Mouse (Mus musculus) v-Abl transformed pro-B cells (cell line): Measurements from ENCODE around the gene Tmem231.
"Not testable (repeated sequence)": the region's sequence is repeated elsewhere in the genome, so short reads cannot be mapped to it uniquely, and the experiment has no call there.

Experiments
- in situ Hi-C, 2 experiments: fragments of 400-800 bp; cut with MboI; formaldehyde crosslinking; loops; one replicate each; pipeline ENCODE4 v1.15.1; 2025; ENCODE audit not compliant: unreplicated experiment in 2 of 2

Tmem231 gene

DNA sequence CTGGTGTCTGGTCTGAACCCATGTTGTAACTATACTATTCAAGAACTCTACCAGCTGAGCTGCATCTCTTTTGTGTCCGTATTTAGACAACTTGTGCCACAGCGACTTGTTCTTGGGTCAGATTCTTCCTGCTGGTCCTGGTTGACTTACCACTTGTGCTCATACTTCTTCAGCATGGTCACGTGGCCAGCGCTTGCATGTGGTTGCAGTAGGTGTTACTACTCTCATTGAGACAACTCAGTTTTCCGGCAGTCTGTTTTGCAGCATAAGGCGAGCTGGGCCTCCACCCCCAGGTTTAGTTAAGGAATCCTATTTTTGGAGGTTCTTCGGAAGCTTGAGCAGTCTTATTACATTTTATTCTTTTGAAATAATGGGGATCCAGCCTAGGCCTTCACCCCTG lies 17.6 kb upstream of the Tmem231 start:
- in situ Hi-C loops, result no loop called here

DNA sequence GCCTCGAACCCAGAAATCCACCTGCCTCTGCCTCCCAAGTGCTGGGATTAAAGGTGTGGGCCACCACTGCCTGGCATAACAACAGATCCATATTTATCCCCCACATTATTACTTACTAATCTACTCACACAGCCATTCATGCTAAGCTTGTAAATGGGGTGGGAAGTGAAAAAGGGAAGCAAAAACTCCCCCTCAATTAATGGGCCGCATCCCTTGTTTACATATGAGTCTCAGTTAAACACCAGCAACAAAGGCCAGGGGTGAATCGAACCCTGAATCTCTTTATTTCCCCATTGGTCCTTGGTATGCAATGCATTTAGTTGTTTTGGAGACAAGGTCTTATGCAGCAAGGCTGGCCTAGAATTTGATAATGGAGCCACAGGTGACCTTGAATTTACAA lies 17.2 kb upstream of the Tmem231 start:
- in situ Hi-C loops, result no loop called here

DNA sequence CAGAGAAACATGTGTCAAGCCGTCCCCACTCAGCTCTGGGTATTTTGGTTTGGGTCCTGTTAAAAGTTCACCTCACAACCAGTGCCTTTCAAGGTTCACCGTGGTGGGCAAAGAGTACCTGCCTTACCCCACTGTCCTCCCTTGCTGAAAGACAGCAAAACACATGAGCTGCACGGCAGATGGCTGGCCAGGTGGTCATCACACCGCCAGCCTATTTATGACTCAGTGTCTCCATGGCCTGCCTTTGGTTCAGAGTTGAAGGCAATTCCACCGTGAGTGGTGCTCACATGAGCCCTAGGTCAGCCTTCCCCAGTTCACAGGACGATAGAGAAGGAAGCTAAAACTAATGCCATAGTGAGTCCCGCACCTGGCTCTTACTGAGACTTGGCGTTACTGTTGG lies 14.3 kb upstream of the Tmem231 start:
- in situ Hi-C loops, result no loop called here

DNA sequence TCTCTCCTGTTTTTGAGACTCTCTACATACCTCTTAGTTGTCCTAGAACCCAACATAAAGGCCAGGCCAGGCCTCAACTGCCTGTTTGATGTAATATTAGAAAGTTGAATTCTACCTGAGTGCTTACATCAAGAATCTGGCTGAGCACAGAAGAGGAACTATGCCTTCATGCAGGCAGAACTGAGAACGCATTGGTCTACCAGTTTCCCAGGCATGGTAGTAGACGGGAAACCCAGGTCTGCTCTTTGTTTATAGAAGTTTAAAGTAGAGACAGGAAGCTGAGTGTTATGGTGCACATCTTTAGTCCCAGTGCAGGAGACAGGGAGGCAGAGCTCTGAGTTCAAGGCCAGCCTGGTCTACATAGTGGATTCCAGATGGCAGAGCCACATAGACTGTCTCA lies 13.5 kb upstream of the Tmem231 start:
- in situ Hi-C loops, result no loop called here

DNA sequence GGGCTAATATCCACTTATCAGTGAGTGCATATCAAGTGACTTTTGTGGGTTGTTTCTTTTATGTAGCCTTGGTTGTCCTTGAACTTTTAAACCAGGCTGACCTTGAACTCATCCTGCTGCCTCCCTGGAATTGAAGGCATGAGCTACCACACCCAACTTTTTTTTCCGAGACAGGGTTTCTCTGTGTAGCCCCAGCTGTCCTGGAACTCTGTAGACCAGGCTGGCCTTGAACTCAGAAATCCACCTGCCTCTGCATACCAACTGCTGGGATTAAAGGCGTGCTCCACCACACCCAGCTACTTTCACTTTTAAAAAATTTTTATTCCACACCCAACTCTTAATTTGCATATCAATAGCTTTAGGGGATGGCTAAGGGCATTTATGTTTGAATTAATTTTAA lies 9.9 kb upstream of the Tmem231 start:
- in situ Hi-C loops, result loop anchor here in 1 of 2 experiments (5.0 kb wide), 1 partner anchor 49 kb away; the partner anchor contains the start of gene Adat1

DNA sequence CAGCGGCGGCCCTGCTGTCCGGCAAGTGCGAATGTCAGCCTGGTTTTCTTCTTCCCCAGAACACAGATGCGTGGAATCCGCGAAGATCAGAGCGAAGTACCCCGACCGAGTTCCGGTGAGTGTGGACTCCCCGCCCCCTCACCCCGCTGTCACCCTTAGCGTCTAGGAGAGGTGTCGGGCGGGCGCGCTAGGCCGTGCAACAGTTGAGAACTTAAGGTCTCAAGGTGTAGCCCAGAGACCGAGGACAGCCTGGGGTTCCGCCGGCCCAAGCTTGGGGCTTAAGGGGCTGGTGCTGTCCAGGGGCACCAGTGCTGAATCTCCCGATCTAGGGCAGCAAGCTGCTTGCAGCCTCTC lies 7.4 kb upstream of the Tmem231 start:
- in situ Hi-C loops, result loop anchor here in 1 of 2 experiments (5.0 kb wide), 1 partner anchor 51 kb away; the partner anchor contains the start of gene Adat1

DNA sequence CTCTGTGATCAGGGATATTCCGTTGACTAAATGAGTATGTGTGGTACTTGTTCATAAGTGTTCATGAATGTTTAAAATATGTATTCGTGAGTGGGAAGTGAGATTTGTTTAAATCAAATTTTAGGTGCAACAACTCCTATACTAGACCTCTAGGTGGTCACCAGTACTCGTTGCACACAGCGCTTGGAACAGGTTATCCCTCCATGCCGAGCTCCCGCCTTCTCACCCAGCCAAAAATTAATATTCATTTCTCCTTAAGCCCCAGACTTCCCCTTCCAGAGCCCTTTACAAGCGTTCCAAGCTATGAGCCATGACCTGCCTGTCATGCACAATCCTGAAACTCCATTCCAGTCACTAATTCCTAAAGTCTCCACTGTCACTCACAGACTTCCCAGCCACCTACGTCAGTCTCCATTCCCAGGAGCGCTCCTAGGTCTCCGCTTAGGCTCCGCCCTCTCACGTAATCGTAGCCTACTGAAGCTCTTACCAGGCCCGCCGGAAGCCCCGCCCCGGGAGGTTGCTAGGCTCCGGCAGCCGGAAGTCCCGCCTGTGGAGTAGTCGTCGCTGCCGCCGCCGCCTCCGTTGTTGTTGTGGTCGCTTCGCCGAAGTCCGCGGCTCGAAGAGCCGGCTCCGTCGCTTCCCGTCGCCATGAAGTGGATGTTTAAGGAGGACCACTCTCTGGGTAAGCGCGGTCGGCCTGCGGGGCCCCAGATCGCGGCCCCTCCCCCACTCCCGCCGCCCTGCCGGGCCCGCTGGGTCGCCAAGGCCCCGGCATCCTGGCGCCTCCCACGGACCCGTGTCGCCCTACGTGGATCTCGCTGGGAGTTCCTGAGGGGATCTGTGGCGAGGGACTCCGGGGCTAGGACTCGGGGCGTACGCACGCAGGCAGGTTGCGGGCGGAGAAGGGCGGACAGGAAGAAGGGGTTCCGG lies 6.8 kb upstream of the Tmem231 start, which contains the start of gene Gabarapl2:
Gabarapl2 (plus strand) TSS at position 533 of the 930 bp plus-strand sequence.
- in situ Hi-C loops, result loop anchor here in 1 of 2 experiments (5.0 kb wide), 1 partner anchor 52 kb away; the partner anchor contains the start of gene Adat1

DNA sequence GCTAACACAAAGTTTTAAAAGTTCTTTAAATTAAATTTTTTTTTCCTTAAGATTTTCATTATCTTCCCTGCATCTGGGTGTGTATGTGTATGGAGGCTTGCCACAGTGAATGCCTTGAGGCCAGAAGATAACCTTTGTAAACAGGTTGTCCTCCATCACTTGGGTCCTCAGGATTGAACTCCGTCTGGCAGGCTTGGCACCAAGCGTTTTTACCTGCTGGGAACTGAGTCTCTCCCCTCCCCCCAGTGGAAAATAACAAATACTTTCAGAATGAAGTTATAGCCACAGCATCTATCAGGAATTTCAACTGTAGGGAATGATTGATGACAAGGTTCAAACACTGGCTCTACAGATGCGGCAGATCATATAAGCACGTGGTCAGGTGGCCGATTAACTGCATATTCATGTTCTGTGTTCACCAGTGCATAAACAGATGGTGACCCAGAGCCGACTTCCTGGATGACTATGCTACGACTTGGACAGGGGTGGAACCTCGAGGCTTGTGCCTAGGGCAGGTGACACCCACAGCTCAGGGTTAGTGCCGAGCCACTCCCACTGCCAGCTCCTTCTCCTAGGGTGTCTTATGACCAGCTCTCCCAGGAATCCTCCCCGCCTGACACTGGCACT lies 5.9 kb upstream of the Tmem231 start:
- in situ Hi-C loops, result loop anchor here in 1 of 2 experiments (5.0 kb wide), 1 partner anchor 53 kb away; the partner anchor contains the start of gene Adat1

DNA sequence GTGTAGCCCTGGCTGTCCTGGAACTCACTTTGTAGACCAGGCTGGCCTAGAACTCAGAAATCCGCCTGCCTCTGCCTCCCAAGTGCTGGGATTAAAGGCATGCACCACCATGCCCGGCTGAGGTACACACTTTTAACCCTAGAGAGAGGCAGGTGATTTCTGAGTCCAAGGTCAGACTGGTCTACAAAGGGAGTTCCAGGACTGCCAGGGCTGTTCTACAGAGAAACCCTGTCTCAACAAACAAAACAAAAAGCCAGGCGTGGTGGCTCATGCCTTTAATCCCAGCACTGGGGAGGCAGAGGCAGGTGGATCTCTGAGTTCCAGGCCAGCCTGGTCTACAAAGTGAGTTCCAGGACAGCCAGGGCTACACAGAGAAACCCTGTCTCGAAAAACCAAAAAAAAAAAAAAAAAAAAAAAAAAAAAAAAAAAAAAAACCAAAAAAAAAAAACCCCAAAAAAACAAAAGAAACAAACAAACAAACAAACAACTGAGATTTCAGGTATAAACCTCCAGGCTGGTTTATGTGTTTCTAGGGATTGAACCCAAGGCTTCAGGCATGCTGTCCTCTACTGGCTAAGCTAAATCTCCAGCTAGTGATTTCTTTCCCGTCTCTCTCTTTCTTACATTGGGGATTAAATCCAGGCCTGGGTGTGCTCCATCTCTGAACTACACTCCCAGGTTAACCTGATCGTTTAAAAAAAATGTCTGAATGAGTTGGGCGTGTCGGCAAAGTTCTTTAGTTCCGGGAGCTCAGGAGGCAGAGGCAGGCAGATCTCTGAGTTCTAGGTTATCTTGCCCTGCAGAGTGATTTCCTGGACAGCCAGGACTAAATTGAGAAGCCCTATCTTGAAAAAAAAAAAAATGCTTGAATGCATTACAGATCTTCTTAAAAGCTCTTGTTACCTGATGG lies 4.7 kb upstream of the Tmem231 start:
- in situ Hi-C loops, result not testable (repeated sequence)

DNA sequence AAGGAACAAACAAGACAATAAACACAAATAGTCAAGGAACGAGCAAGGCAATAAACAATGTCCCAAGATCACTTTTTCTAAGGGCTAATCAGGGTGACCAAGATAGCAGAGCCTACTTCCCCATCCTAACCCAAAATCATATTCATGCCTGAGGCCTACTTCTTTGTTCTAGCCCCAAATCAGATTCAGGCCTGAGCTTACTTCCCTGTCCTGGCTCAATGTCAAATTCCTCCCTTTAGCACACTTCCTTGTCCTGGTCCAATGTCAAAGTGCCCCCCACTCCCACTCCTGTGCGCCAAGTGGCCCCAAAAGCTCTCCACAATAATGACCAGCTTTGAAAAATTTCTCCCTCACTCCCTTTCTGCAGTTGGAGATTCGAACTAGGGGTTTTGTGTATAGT lies 3.5 kb upstream of the Tmem231 start:
- in situ Hi-C loops, result no loop called here

DNA sequence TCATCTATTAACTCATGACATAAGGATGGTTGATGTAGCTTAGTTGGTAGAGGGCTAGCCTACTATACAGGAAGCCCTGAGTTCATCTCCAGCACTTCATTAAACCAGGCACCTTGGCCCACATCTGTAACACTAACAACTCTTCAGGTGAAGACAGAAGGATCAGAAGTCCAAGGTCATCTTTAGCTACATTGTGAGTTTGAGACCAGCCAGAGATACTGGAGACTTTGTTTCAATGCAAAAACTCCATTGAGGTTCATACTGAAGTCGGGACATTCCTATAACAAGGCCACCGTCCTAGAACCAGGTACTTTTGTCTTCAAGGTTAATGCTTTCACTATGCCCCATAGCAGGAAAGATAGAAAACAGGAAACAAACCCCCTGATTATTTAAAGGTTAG lies 520 bp upstream of the Tmem231 start:
- in situ Hi-C loops, result no loop called here

DNA sequence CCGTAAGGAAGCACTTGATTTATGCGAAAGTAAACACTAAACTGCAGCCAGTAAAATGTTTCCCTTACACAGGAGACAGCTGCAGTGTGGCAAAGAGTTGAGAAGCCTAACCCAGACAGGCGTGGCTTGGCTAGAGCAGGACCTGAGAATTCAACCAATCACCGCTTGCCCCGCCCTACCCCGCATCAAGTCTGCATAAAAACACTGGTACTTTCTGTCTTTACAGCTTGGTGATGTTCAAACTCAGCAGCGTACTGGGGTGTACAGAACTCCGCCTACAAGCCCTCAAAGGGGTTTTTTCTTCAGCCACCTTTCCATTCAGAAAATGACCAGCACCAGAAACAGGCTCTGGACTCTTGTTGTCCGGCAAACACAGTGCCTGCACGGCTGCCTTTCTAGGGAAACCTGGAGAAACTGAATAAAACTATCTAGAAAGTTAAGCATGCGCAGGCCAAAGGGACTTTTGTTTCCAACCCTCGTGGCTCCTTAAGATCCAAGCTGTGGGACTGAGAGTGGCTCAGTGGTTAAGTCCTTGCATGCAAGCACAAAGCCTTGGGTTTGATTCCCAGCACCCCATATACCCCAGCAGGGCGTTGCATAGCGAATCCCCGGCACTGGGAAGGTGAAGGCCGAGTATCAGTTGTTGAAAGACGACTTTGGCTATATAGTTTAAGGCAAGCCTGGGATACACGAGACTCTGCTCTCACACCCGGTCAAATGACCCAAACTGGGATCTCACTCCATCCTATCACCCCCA lies 923 bp downstream of the Tmem231 start:
- in situ Hi-C loops, result no loop called here

DNA sequence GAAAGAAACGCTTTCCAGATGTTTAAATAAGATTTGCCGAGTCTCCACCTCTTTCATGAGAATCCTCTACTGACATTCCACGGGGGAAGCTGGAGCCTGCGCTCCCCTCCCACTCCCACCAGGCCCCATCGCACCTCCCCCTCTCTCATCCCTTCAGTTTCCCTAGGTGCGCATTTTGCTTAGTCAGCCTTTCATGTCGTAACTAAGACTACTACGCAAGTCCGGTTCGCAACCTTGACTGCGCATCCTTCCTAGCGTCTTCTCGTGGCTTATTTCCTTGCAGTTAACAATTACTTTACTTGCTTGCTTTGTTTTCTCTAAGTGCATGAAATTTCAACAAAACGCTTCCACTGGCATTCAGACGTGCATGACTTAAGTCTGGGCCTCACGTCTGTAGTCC lies 2.0 kb downstream of the Tmem231 start:
- in situ Hi-C loops, result no loop called here

DNA sequence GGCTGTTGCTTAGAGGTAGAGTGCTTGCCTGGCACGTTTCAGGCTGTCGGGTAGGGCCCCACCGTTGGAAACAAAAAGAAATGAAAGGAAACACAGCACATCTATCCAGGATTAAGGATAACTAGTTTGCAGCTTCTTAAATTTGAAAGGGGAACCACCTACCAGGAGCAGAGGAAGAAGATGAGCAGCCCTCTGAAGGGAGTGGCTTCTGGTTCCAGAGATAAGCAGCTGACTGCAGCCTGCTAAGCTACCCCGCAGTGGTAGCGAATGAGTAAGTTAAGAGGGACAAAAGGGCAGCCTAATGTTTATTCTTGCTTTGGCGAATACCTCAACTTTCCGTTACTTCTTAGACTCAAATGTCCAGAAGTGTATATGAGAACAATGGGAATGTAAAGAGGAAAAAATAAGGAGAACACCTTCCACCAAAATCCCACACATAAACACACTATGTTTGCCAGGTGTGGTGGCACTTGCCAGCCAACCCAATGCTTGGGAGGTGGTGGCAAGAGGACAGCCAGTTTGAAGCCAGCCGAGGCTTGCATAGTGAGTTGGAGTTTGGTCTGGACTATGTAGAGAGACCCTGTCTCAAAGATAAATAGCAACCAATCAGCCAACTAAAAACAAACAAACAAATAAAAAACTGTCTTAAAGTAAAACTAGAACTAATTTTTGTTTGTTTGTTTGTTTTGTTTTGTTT lies 3.9 kb downstream of the Tmem231 start:
- in situ Hi-C loops, result no loop called here

DNA sequence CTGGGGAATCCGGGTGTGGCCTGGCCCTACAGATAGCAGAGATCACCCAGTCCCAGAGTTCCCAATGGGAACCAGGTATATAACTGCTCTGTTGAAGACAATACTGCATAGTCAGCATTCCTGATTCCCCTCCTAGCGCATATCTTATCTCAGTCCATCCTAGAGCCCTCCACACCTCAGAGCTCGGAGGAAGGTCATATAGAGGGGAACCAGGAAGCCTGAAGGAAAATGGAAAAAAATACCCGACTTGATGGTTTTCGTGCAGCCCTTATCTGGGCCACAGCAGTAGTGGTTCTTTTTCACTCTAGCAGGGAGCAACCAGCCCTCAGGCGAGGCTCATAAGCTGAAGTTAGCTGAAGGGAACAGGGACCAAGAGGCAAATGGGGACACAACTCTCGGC lies 8.7 kb downstream of the Tmem231 start:
- in situ Hi-C loops, result no loop called here

DNA sequence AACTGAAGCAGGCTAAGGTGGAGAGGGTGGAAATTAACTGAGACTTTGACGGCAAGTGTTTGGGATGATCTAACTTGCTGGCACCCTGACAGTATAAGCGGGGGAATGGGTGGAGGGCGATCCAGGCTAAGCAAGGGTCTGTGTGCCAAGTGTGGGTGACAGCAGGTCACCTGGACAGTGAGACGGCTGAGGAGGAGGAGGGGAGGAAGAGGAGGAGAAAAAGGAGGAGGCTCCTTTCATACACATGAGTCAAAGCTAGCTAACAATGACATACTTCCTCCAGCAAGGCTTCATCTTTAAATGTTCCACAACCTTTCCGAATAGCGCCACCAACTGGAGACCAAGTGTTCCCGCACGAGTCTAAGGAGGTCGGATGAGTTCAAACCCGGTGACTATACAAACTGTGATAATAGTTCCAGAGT lies 10.3 kb downstream of the Tmem231 start:
- in situ Hi-C loops, result no loop called here

DNA sequence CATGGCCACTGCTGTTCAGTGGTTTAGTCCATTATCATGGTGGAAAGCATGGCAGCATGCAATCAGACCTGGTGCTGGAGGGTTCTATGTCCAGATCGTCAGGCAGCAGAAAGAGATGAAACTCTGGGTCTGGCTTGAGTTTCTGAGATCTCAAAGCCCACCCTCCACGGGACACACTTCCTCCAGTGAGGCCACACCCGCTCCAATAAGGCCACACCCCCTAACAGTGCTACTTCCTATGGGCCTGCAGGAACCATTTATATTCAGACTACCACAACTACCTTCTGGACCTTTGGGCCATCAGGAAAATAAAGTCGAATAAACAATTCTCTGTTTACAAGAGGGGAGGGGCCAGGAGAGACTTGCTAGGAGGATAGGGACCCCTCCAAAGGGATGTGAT lies 12.7 kb downstream of the Tmem231 start:
- in situ Hi-C loops, result no loop called here

DNA sequence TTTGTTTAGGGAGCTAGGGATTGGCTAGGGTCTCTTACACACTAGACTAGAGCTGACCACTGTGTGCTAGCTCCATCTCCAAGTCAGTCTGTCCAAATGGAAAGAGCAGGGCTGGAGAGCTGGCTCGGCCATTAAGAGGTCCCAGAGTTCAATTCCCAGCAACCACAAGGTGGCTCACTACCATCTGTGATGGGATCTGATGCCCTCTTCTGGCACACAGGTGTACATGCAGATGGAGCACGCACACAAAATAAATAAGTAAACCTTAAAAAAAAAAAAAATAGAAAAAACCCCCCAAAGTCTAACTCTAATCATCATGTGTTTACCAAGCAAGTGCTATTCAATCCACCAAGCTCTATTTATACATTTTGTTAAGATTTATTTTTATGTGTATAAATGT lies 14.0 kb downstream of the Tmem231 start:
- in situ Hi-C loops, result no loop called here

DNA sequence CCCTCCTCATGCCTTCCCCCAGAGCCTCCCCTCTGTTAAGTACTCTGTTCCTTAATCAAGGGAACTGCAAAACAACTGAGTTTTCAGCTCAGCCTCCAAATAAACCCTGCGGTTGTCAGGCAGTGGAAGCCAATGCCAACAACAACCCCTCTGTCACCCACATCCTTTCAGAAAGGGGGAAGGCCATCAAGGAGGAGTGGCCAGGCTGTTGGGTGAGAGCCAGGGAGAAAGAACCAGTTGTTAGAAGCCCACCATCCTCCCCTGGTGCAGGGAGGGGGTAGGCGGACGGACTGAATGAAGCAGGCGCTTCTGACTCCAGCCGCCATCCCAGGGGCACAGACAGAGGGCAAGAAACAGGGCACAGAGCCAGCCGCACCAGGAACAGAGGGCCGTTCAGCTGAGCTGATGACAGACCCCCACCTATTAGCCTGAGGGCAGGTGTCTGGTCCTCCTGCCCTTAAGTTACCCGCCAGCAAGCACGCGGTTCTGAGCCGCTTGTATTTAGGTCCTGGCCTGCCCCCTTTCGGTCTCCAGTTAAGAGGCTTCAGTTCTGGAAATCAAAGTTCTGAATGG lies 20.7 kb downstream of the Tmem231 start:
- in situ Hi-C loops, result no loop called here
